Mouse (Mus musculus): Measurements from ENCODE around the gene Sox13. TPM values are rescaled to one million over a fixed set of nuclear protein-coding genes. Genes with fewer than 3 reads are reported as not detected.

The Sox13 gene
- polyA plus RNA-seq, 1 experiment from 2014 or later: 14.2 TPM

DNA sequence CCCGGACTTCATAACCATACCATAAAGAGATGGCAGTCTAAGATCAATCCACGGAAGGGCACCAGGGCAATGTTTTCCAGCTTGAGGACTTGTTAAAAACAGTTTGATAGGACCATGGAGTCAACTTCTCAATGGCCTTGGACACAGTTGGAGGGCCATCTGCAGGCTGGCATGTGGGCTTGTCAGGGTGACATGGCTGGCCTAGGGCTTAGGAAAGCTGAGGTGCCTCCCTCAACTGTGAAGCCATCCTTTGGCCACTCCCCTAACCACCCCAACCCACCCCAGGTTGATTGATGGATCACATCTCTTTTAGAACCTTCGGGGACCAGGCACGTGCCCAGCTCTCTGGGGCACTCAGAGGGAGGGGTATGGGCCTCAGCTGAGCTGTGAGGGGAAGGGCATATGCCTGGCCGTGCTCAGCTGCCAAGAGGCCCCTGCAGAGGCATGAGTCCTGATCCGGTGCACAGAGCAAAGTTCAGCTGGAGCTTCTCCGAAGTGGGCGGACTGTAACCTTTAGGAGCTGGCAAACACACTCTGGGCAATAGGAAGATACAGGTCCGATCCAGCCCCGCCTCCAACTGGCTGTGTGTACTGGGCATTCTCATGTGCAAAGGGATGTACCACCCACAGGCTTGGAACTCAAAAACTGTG, 48.4 kb downstream of the Sox13 start:
- ATAC-seq (ENCODE audit: low FRiP score, low read depth): no peak
- Histone ChIP-seq H3K4me3 (no peak overlapping the region), H3K4me2 (replicated peaks) (no peak overlapping the region), H3K9me3 (no peaks in the 10 kb centered on the region), H3K9ac (no peak overlapping the region), H3K4me1 (peaks cover 18% of the 10 kb centered on the region), H3K36me3 (no peaks in the 10 kb centered on the region), H3K27me3 (replicated peaks) (no peaks in the 10 kb centered on the region), H3K27ac (no peak overlapping the region)
- 58% methylated on average over 10 of the region's 10 CpGs for WGBS

DNA sequence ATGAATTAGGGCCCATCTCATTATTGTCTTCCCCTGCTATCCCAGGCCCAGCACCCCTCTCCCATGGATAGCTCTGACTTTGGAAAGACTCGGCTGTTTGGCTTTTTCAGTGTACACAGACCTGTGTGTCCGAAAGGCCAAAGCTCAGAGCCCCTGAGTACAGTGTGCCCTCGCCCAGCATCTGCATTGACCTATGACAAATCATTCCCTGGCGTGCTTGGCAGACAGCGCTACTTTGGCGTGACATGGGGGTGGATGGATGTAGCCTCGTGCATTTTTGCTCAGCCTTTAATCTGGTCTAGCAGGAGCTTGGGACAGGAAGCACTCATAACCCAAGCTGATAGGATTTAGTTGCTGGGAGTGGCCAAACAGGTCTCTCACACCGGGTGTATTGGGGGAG, 52.1 kb downstream of the Sox13 start:
- Histone ChIP-seq H3K4me2 (replicated peaks) (no peak overlapping the region), H3K9ac (no peak overlapping the region), H3K27ac (no peak overlapping the region), H3K36me3 (no peaks in the 10 kb centered on the region), H3K9me3 (no peaks in the 10 kb centered on the region), H3K4me1 (peaks cover 29% of the 10 kb centered on the region), H3K27me3 (replicated peaks) (no peaks in the 10 kb centered on the region), H3K4me3 (no peak overlapping the region)
- whole genome bisulfite sequencing: 57% methylated on average over 8 of the region's 8 CpGs
- no peak; the same call in 1 of the 2 replicates for ATAC-seq (ENCODE audit: low FRiP score, low read depth)

DNA sequence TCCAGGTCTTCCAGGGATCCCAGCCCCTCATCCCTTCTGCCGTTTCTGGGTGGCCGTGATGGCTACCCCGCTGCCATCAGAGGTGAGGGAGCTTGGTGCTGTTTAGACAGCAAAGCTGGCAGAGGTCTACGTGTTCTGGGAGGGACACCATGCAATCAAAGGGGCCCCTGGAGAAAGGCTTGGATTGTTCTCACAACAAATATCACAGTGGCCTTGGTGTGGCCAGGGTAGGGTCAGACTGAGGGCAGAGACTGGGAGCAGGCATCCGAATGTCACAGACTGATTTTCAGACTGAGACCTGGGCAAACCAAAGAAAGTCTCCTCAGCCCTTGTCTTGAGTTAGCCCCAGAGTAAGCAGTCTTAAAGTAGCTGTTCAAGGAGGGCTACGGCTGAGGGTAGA, 52.7 kb downstream of the Sox13 start:
- Histone ChIP-seq H3K4me3 (no peak overlapping the region), H3K4me1 (peaks cover 29% of the 10 kb centered on the region), H3K27me3 (replicated peaks) (no peaks in the 10 kb centered on the region), H3K9me3 (no peaks in the 10 kb centered on the region), H3K9ac (no peak overlapping the region), H3K36me3 (no peaks in the 10 kb centered on the region), H3K4me2 (replicated peaks) (no peak overlapping the region), H3K27ac (no peak overlapping the region)
- no peak for ATAC-seq (ENCODE audit: low FRiP score, low read depth)
- 78% methylated on average over 6 of the region's 6 CpGs for WGBS

DNA sequence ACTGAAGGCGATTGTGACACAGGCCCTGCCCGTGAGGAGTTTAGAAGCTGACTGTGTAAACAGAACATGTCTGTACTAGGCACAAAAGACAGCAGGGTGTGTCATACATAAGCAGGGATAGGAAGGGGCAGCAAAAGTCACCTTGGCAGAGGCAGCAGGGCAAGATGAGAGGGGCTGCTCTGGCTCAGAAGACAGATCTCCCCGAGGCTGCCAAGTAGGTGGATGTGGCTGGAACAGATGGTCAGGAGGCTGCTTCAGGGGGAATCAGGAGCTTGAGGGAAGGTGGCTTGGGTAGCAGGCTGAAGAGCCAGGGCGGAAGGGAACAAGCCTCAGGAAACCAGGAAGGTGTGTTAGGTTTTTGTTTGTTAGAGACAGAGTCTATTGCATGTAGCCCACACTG, 53.8 kb downstream of the Sox13 start:
- 79% methylated on average over 4 of the region's 4 CpGs for WGBS
- peaks cover 23% of the 10 kb centered on the region for H3K4me1 ChIP-seq
- ATAC-seq (ENCODE audit: low FRiP score, low read depth): no peak

DNA sequence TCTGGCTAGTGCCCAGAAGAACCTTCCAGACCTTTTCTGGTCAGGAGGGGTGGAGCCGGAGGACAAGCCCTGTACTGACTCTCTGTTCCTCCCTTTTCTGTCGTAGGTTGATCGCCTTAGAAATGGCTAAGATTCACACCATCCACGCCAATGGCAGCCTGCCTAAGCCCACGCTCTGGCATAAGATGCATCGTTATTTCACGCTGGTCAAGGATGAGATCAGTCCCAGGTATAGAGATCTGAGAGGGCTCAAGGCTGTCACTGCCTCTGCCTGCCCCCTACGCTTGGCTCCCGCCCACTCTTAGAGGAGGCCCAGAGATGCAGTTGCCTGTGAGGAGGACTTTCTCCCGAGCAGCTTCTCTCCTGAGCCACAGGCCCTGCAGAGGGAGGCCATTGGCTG, 55.5 kb downstream of the Sox13 start:
- Histone ChIP-seq H3K4me3 (no peak overlapping the region), H3K36me3 (no peaks in the 10 kb centered on the region), H3K27me3 (replicated peaks) (peaks cover 20% of the 10 kb centered on the region), H3K27ac (no peak overlapping the region), H3K4me2 (replicated peaks) (no peak overlapping the region), H3K9ac (no peak overlapping the region), H3K4me1 (peaks cover 31% of the 10 kb centered on the region), H3K9me3 (no peaks in the 10 kb centered on the region)
- ATAC-seq (ENCODE audit: low FRiP score, low read depth): no peak
- WGBS: 61% methylated on average over 10 of the region's 10 CpGs

More for the DNA sequence above, 53.8 kb downstream of the Sox13 start:
- Histone ChIP-seq H3K4me2 (replicated peaks) (no peak overlapping the region), H3K36me3 (no peaks in the 10 kb centered on the region), H3K4me3 (no peak overlapping the region), H3K27ac (no peak overlapping the region), H3K9me3 (no peaks in the 10 kb centered on the region), H3K27me3 (replicated peaks) (peaks cover 3% of the 10 kb centered on the region; the same call in 1 of the 2 replicates), H3K9ac (no peak overlapping the region)

DNA sequence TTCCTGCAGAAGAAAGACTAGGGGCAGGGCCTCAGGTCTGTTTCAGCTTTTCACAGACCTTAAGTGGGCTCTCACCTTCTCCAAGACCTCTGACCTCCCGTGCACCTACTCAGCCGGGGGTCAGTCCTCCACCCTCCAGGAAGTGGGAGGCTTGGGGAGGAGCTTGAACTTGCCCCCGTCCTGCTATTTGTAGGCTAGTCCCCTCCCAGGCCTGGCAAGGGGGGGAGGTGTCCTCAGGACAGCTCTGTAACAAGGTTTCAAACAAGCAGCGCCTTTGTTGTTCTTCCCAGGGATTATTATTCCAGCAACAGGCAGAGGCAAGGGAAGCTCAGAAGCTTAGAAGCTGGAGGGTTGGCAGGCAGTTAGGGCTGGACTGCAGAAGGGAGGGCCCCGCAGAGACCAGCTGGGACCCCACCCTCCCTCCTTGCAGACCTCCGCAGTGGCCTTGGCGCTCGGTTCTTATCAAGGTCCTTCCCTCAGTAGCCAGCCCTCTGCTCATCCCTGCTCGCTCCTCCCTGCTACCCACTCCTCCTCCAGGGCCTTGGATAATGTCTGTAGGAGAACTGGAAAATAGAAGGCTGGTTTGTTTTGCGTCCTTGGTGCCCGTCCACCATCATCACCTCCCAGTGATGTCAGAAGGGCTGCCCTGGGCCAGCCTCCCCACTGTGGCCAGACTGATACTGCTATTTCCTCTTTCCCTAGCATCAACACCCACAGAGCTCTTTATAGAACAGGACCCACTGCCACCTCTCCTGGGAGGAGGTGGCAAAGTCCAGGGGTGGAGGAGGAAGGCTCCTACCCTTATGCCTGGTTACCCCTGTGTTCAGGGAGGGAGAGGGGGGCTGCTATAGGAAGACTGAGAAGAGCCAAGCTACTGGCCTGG, 56.3 kb downstream of the Sox13 start:
- ATAC-seq (ENCODE audit: low FRiP score, low read depth): no peak
- 12% methylated on average over 11 of the region's 11 CpGs for WGBS
- Histone ChIP-seq H3K9ac (0 out of 2 replicates have a peak overlapping the region, but pooled peaks have one; percentile 17), H3K27me3 (replicated peaks) (peaks cover 22% of the 10 kb centered on the region), H3K4me3 (no peak overlapping the region), H3K9me3 (no peaks in the 10 kb centered on the region), H3K36me3 (no peaks in the 10 kb centered on the region), H3K27ac (no peak overlapping the region), H3K4me1 (peaks cover 29% of the 10 kb centered on the region), H3K4me2 (replicated peaks) (peak overlapping the region; percentile 14; the same call in 1 of the 2 replicates)

DNA sequence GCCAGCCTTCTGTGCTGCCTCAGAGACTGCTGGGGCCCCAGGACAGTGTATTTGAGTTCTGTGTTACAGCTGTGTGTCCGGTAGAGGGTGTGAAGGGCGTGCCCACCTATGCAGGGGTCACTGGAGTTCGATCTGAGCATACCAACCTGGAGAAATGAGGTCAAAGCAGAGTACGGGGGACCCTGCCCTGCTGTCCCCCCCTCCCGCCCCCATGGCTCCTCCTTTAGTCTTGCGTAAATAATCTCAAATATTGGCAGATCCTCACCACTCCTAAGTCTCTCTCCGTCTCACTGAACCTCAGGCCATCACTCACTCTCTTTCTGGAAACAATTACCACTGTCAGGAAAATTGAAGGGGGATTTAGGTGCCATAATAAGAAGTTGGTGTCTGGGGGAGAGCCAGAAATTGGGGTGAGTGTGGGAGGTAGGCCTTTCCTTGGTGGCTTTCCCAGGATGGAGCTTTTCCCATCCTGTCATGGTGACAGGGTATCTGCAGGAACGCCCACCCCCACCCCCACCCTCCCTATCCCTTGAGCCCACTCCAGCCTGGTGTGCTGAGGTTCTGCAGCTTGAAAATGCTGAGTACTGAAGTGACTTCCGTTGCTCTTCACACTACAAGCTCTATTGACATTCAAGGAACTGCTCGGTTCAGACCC, 57.1 kb downstream of the Sox13 start:
- peaks cover 22% of the 10 kb centered on the region for H3K4me1 ChIP-seq
- H3K9me3 ChIP-seq: no peaks in the 10 kb centered on the region
- H3K4me2 ChIP-seq (replicated peaks): no peak overlapping the region
- no peaks in the 10 kb centered on the region for H3K36me3 ChIP-seq
- no peak overlapping the region for H3K4me3 ChIP-seq
- H3K27ac ChIP-seq: no peak overlapping the region
- no peak overlapping the region for H3K9ac ChIP-seq
- ATAC-seq (ENCODE audit: low FRiP score, low read depth): no peak
- peaks cover 22% of the 10 kb centered on the region for H3K27me3 ChIP-seq (replicated peaks)
- 48% methylated on average over 10 of the region's 10 CpGs for WGBS

DNA sequence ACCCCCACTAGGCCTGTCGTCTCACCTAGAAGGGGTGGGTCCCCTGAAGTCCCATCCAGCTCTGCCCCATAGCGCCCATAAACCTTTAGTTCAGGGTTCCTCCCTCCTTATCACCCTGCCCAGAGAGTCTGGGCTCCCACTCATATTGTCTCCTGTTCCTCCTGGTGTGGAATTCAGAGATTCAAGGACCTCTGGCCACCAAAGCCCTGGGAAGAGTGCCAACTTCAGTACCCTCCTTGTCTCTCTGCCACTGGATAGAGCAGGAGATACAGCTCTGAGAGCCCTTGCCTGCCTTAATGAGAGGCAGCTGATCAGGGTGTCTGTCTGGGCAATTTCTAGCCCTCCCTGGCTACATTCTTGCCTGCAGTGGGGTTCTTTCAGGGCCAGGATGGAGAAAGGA, 59.3 kb downstream of the Sox13 start:
- Histone ChIP-seq H3K27ac (no peak overlapping the region), H3K4me2 (replicated peaks) (no peak overlapping the region), H3K36me3 (no peaks in the 10 kb centered on the region), H3K27me3 (replicated peaks) (peaks cover 26% of the 10 kb centered on the region), H3K9ac (no peak overlapping the region), H3K9me3 (no peaks in the 10 kb centered on the region), H3K4me3 (no peak overlapping the region), H3K4me1 (peaks cover 21% of the 10 kb centered on the region)
- no peak for ATAC-seq (ENCODE audit: low FRiP score, low read depth)
- WGBS: 51% methylated on average over 2 of the region's 2 CpGs

DNA sequence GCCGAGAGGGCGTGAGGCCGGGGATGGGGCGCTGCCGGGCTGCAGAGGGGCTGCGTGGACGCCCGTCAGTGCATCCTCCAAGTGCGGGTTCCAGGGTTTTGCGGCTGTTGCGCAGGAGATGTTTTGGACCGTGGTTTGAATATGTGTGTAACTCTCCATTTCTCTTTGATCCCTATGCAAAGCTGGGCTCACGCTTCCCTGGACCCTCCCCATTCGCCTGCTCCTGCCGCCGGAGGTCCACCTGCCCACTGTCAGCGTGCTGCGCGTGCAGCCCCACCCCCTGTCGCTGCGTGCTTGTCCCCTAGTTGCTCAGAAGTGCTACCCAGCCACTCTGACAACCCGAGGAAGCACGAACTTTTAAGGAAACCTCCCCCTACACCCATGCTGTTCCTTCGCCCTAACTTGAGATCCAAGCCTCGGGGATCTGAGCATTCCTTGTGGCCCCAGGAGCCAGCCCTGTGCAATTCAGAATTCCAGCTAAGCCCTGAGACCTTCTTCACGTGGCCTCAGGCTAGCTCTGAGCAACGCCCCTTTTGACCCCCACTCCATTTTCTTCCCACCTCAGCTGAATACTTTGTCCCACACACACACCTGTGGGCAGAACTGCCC, 60.1 kb downstream of the Sox13 start:
- Histone ChIP-seq H3K27ac (no peak overlapping the region), H3K27me3 (replicated peaks) (peaks cover 27% of the 10 kb centered on the region), H3K4me3 (peak overlapping the region; percentile 56), H3K4me2 (replicated peaks) (peak overlapping the region; percentile 94), H3K9me3 (no peaks in the 10 kb centered on the region), H3K36me3 (no peaks in the 10 kb centered on the region), H3K9ac (peak overlapping the region; percentile 58), H3K4me1 (peaks cover 21% of the 10 kb centered on the region)
- ATAC-seq (ENCODE audit: low FRiP score, low read depth): peak; percentile 45
- 2% methylated on average over 27 of the region's 27 CpGs for WGBS

DNA sequence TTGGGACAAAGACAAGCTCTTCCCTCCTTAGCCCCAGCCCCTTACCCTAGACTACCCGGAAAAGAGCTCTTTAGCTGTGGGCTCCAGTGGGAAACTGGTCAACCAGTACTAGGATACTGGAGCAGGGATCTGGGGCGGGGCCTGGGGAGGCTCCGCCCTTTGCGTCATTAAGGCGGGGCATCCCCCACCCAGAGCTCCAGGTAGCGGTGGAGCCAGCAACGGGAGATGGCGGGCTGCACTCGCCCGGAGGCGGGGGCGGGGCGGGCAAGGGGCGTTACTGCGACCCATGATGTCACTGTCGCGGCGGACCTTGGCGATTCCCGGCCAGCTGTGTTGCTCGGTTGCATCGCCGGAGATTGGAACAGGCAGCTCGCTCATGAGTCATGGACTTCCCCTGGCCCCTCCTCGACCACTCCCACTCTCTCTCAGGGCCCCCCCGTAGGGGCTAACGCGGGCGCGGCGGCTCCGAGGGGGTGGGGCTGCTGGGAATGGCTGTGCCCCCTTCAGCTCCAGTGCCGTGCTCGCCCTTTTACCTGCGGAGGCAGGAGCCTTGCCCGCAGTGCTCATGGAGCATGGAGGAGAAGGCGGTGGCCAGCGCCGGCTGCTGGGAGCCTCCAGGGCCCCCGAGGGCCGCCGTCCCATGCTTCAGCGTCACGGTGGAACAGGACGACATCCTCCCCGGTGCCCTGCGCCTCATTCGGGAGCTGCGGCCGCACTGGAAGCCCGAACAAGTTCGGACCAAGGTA, 60.7 kb downstream of the Sox13 start, which contains the start of gene Etnk2:
Etnk2 (plus strand) TSS at position 297 of the 746 bp plus-strand sequence.
- under 1% methylated on average over 52 of the region's 52 CpGs for WGBS
- no peaks in the 10 kb centered on the region for H3K36me3 ChIP-seq
- peak; percentile 77 for ATAC-seq (ENCODE audit: low FRiP score, low read depth)
- H3K4me3 ChIP-seq: peak within 1 kb of the TSS; percentile 56
- H3K4me2 ChIP-seq (replicated peaks): peak within 1 kb of the TSS; percentile 94
- no peak within 1 kb of the TSS for H3K27ac ChIP-seq
- peak within 1 kb of the TSS; percentile 58 for H3K9ac ChIP-seq
- H3K4me1 ChIP-seq: peaks cover 21% of the 10 kb centered on the region
- peaks cover 30% of the 10 kb centered on the region for H3K27me3 ChIP-seq (replicated peaks)
- H3K9me3 ChIP-seq: no peaks in the 10 kb centered on the region

DNA sequence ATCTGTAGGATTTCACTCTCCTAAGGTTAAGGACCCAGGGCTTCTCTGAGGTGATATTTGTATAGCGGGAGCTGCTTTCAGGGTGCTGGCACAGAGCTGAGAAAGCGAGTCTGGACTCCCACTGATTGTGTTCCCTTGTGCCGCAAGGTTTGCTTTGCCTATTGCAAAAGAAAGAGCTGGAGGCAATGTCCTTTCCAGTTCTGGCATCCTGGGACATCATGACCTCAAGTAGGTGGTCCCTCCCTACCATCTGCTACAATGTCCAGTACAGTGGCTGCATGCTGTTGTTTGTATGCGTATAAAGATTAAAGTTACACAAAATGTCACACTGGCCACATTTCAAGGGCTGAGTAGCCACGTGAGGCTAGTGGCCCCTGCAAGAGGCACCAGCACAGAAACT, 62.1 kb downstream of the Sox13 start:
- H3K4me2 ChIP-seq (replicated peaks): no peak overlapping the region
- 94% methylated on average over 5 of the region's 5 CpGs for WGBS
- H3K4me3 ChIP-seq: no peak overlapping the region
- ATAC-seq (ENCODE audit: low FRiP score, low read depth): no peak
- no peak overlapping the region for H3K27ac ChIP-seq
- no peaks in the 10 kb centered on the region for H3K36me3 ChIP-seq
- peaks cover 30% of the 10 kb centered on the region for H3K27me3 ChIP-seq (replicated peaks)
- no peak overlapping the region for H3K9ac ChIP-seq
- no peaks in the 10 kb centered on the region for H3K9me3 ChIP-seq
- peaks cover 10% of the 10 kb centered on the region for H3K4me1 ChIP-seq

All from neural tube, embryonic 12.5 days (tissue).